Mouse (Mus musculus): ENCODE measurements around the gene Isl2. TPM values are rescaled to one million over a fixed set of nuclear protein-coding genes. Genes with fewer than 3 reads are reported as not detected.

The Isl2 gene
- polyA plus RNA-seq (2012; fragmentation: generic; extraction: Trizol) = 3.2 TPM

- Histone ChIP-seq H3K79me2 (ENCODE audit: control insufficient read depth, insufficient read depth) (no peaks in the 10 kb centered on the region), H3ac (ENCODE audit: control insufficient read depth, insufficient read length) (no peak within 1 kb of the TSS), H3K36me3 (ENCODE audit: control insufficient read depth, insufficient read depth) (no peaks in the 10 kb centered on the region), H3K27me3 (ENCODE audit: control insufficient read depth, insufficient read depth, insufficient read length) (no peaks in the 10 kb centered on the region), H3K4me2 (ENCODE audit: low read depth) (no peak within 1 kb of the TSS), H3K4me3 (no peak within 1 kb of the TSS)
- no peak for TF ChIP-seq CEBPB (IDR thresholded peaks at IDR 0.05; ENCODE audit: insufficient read depth, poor library complexity, severe bottlenecking)
- TF ChIP-seq USF1 (IDR thresholded peaks at IDR 0.05; ENCODE audit: low read depth) = no peak
- TF ChIP-seq SRF (IDR thresholded peaks at IDR 0.05; ENCODE audit: control insufficient read depth, insufficient read length, low read depth) = no peak
- no peak for TF ChIP-seq TCF12 (IDR thresholded peaks at IDR 0.05; ENCODE audit: insufficient read depth, poor library complexity, severe bottlenecking)
- TF ChIP-seq E2F4 (IDR thresholded peaks at IDR 0.05; ENCODE audit: insufficient read depth) = no peak
- TF ChIP-seq MYOD1 (IDR thresholded peaks at IDR 0.05; ENCODE audit: control insufficient read depth in 1 of 3, insufficient read length in 2 of 3, low read depth in 2 of 3) = no peak
- no peak for TF ChIP-seq MAX (IDR thresholded peaks at IDR 0.05; ENCODE audit: low read depth)
- no peak for TF ChIP-seq MYOG (IDR thresholded peaks at IDR 0.05; ENCODE audit: control insufficient read depth in 1 of 3, insufficient read depth in 1 of 3, insufficient read length in 2 of 3, low read depth in 2 of 3)
- TF ChIP-seq POLR2A (IDR thresholded peaks at IDR 0.05; ENCODE audit: insufficient read length, low read depth) = no peak
- TF ChIP-seq POLR2AphosphoS2 (IDR thresholded peaks at IDR 0.05; ENCODE audit: insufficient read length, low read depth) = no peak
- no peak for TF ChIP-seq TCF3 (IDR thresholded peaks at IDR 0.05; ENCODE audit: insufficient read length, low read depth)
- TF ChIP-seq REST (IDR thresholded peaks at IDR 0.05; ENCODE audit: insufficient read depth, insufficient read length) = no peak
Observed at GRCm38 (mm10) chr9:55538377-55538776, at the start of gene Isl2. TSS of gene Isl2 (plus strand) at chr9:55538672.

GRCm38 (mm10) chr9:55507922-55508321 lies 30.6 kb upstream of the Isl2 start:
- Histone ChIP-seq H3ac (ENCODE audit: control insufficient read depth, insufficient read length) (no peak overlapping the region), H3K4me2 (ENCODE audit: low read depth) (no peak overlapping the region), H3K36me3 (ENCODE audit: control insufficient read depth, insufficient read depth) (no peaks in the 10 kb centered on the region), H3K4me3 (no peak overlapping the region), H3K79me2 (ENCODE audit: control insufficient read depth, insufficient read depth) (peaks cover 62% of the 10 kb centered on the region), H3K27me3 (ENCODE audit: control insufficient read depth, insufficient read depth, insufficient read length) (no peaks in the 10 kb centered on the region)
- TF ChIP-seq POLR2AphosphoS2 (IDR thresholded peaks at IDR 0.05; ENCODE audit: insufficient read length, low read depth) (no peak), MYOD1 (IDR thresholded peaks at IDR 0.05; ENCODE audit: control insufficient read depth in 1 of 3, insufficient read length in 2 of 3, low read depth in 2 of 3) (no peak), SRF (IDR thresholded peaks at IDR 0.05; ENCODE audit: control insufficient read depth, insufficient read length, low read depth) (no peak), CEBPB (IDR thresholded peaks at IDR 0.05; ENCODE audit: insufficient read depth, poor library complexity, severe bottlenecking) (no peak), MAX (IDR thresholded peaks at IDR 0.05; ENCODE audit: low read depth) (no peak), POLR2A (IDR thresholded peaks at IDR 0.05; ENCODE audit: insufficient read length, low read depth) (no peak), USF1 (IDR thresholded peaks at IDR 0.05; ENCODE audit: low read depth) (no peak), REST (IDR thresholded peaks at IDR 0.05; ENCODE audit: insufficient read depth, insufficient read length) (no peak), TCF3 (IDR thresholded peaks at IDR 0.05; ENCODE audit: insufficient read length, low read depth) (no peak), TCF12 (IDR thresholded peaks at IDR 0.05; ENCODE audit: insufficient read depth, poor library complexity, severe bottlenecking) (no peak), MYOG (IDR thresholded peaks at IDR 0.05; ENCODE audit: control insufficient read depth in 1 of 3, insufficient read depth in 1 of 3, insufficient read length in 2 of 3, low read depth in 2 of 3) (no peak), E2F4 (IDR thresholded peaks at IDR 0.05; ENCODE audit: insufficient read depth) (no peak)

- H3K4me3 ChIP-seq = no peak overlapping the region
- H3K36me3 ChIP-seq (ENCODE audit: control insufficient read depth, insufficient read depth) = no peaks in the 10 kb centered on the region
- no peaks in the 10 kb centered on the region for H3K27me3 ChIP-seq (ENCODE audit: control insufficient read depth, insufficient read depth, insufficient read length)
- no peak overlapping the region for H3ac ChIP-seq (ENCODE audit: control insufficient read depth, insufficient read length)
- TF ChIP-seq MYOG (IDR thresholded peaks at IDR 0.05; ENCODE audit: control insufficient read depth in 1 of 3, insufficient read depth in 1 of 3, insufficient read length in 2 of 3, low read depth in 2 of 3) (no peak), E2F4 (IDR thresholded peaks at IDR 0.05; ENCODE audit: insufficient read depth) (no peak), USF1 (IDR thresholded peaks at IDR 0.05; ENCODE audit: low read depth) (no peak), TCF3 (IDR thresholded peaks at IDR 0.05; ENCODE audit: insufficient read length, low read depth) (no peak)
- H3K79me2 ChIP-seq (ENCODE audit: control insufficient read depth, insufficient read depth) = peaks cover 54% of the 10 kb centered on the region
- no peak overlapping the region for H3K4me2 ChIP-seq (ENCODE audit: low read depth)
Observed at GRCm38 (mm10) chr9:55508701-55509100, 29.8 kb upstream of the Isl2 start.

GRCm38 (mm10) chr9:55509731-55510130 lies 28.7 kb upstream of the Isl2 start:
- no peak for TF ChIP-seq TCF3 (IDR thresholded peaks at IDR 0.05; ENCODE audit: insufficient read length, low read depth)
- no peak for TF ChIP-seq E2F4 (IDR thresholded peaks at IDR 0.05; ENCODE audit: insufficient read depth)
- no peak for TF ChIP-seq CEBPB (IDR thresholded peaks at IDR 0.05; ENCODE audit: insufficient read depth, poor library complexity, severe bottlenecking)
- TF ChIP-seq MYOD1 (IDR thresholded peaks at IDR 0.05; ENCODE audit: control insufficient read depth in 1 of 3, insufficient read length in 2 of 3, low read depth in 2 of 3) = no peak
- no peak for TF ChIP-seq POLR2A (IDR thresholded peaks at IDR 0.05; ENCODE audit: insufficient read length, low read depth)
- TF ChIP-seq REST (IDR thresholded peaks at IDR 0.05; ENCODE audit: insufficient read depth, insufficient read length) = no peak
- no peak for TF ChIP-seq USF1 (IDR thresholded peaks at IDR 0.05; ENCODE audit: low read depth)
- TF ChIP-seq MYOG (IDR thresholded peaks at IDR 0.05; ENCODE audit: control insufficient read depth in 1 of 3, insufficient read depth in 1 of 3, insufficient read length in 2 of 3, low read depth in 2 of 3) = no peak
- TF ChIP-seq MAX (IDR thresholded peaks at IDR 0.05; ENCODE audit: low read depth) = no peak
- no peak for TF ChIP-seq TCF12 (IDR thresholded peaks at IDR 0.05; ENCODE audit: insufficient read depth, poor library complexity, severe bottlenecking)
- no peak for TF ChIP-seq SRF (IDR thresholded peaks at IDR 0.05; ENCODE audit: control insufficient read depth, insufficient read length, low read depth)
- no peak for TF ChIP-seq POLR2AphosphoS2 (IDR thresholded peaks at IDR 0.05; ENCODE audit: insufficient read length, low read depth)
- no peaks in the 10 kb centered on the region for H3K27me3 ChIP-seq (ENCODE audit: control insufficient read depth, insufficient read depth, insufficient read length)
- no peak overlapping the region for H3ac ChIP-seq (ENCODE audit: control insufficient read depth, insufficient read length)
- H3K4me3 ChIP-seq = no peak overlapping the region
- H3K79me2 ChIP-seq (ENCODE audit: control insufficient read depth, insufficient read depth) = peaks cover 44% of the 10 kb centered on the region
- no peaks in the 10 kb centered on the region for H3K36me3 ChIP-seq (ENCODE audit: control insufficient read depth, insufficient read depth)
- H3K4me2 ChIP-seq (ENCODE audit: low read depth) = no peak overlapping the region

All from myocyte (in vitro differentiated cells).